Mouse (Mus musculus): ENCODE results near the gene Gpr4.

DNA sequence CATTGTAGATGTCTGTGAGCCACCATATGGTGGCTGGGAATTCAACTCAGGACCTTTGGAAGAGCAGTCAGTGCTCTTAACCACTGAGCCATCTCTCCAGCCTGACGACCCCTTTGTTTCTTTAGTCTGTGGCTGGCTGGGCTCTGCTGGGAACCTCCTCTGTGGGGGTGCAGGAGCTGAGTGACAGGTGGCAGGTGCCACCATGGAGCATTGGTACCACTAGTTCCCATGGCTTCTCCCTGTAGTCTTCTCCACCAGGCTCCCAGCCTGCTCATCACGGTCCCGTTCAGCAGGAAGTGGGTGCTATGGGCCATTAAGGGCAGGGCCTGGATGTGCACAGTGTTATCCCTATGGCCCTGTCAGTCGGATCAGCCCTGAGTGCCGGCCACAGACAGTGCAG, 22.3 kb downstream of the Gpr4 start:
- TF ChIP-seq GATA1 (IDR thresholded peaks at IDR 0.05; ENCODE audit: borderline replicate concordance, low read length) (no peak), FLI1 (IDR thresholded peaks at IDR 0.05; ENCODE audit: low read length) (no peak)

All from megakaryocyte, embryonic 14.5 days (primary cell).